Mouse (Mus musculus) G1E (cell line): ENCODE measurements around the gene Dram1.

Experiments used
- CTCF ChIP-seq: IDR thresholded peaks from 2 replicates; pipeline ENCODE4 v1.5.1; 2012; ENCODE audit warnings: low read depth, low read length, inconsistent platforms, mixed read lengths
- GATA1 ChIP-seq: IDR thresholded peaks from 2 replicates; pipeline ENCODE4 v1.6.1; 2012; ENCODE audit warnings: borderline replicate concordance, low read length, inconsistent platforms, mixed read lengths

- TF ChIP-seq CTCF (no peak), GATA1 (no peak)
These were observed 11.4 kb upstream of the Dram1 start for GRCm38 (mm10) chr10:88390096-88390790.
